Mouse (Mus musculus): ENCODE results near the gene Cnksr1. TPM values are rescaled to one million over a fixed set of nuclear protein-coding genes. Genes with fewer than 3 reads are reported as not detected.

Cnksr1 gene
- polyA plus RNA-seq, 1 experiment: 0.02 TPM

DNA sequence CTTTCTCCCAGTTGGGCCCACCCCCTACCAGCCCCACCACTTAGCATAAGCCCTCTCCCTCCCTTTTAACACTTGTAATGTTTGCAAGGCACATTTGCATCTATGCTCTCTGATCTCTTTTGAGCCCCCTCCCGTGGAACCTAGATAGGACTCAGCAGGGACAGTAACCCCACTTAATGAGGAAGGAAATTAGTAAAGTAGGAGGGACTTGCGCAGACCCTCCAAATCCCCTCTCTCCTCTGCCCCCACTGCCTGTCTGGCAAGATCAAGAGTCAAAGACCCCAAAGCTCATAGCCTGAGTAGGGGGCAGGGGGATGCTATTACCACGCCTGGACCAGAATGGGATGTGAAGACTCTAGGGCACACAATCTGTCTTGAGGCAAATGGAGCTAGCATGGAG lies 16.6 kb upstream of the Cnksr1 start:
- Histone ChIP-seq H3K79me2 (ENCODE audit: control insufficient read depth, insufficient read depth) (no peaks in the 10 kb centered on the region), H3K27me3 (ENCODE audit: control insufficient read depth, insufficient read depth, insufficient read length) (peaks cover 52% of the 10 kb centered on the region), H3K36me3 (ENCODE audit: control insufficient read depth, insufficient read depth) (no peaks in the 10 kb centered on the region), H3K79me3 (ENCODE audit: low read depth) (no peaks in the 10 kb centered on the region), H3ac (ENCODE audit: control insufficient read depth, insufficient read length, low read depth) (no peak overlapping the region), H3K4me3 (ENCODE audit: insufficient read depth, poor library complexity, severe bottlenecking) (no peak overlapping the region)
- no peak for TF ChIP-seq MYOD1 (IDR thresholded peaks at IDR 0.05; ENCODE audit: control insufficient read depth, insufficient read length, low read depth)
- TF ChIP-seq CEBPB (IDR thresholded peaks at IDR 0.05; ENCODE audit: low read depth): no peak
- TF ChIP-seq FOSL1 (IDR thresholded peaks at IDR 0.05; ENCODE audit: insufficient read depth, low read length, poor library complexity, severe bottlenecking): no peak
- TF ChIP-seq CTCF (IDR thresholded peaks at IDR 0.05; ENCODE audit: control insufficient read depth, insufficient read depth, insufficient read length): no peak
- TF ChIP-seq USF1 (IDR thresholded peaks at IDR 0.05; ENCODE audit: low read depth): no peak
- no peak for TF ChIP-seq MAX (IDR thresholded peaks at IDR 0.05)
- TF ChIP-seq MYOG (IDR thresholded peaks at IDR 0.05; ENCODE audit: control insufficient read depth, extremely low read depth, insufficient read length): no peak

DNA sequence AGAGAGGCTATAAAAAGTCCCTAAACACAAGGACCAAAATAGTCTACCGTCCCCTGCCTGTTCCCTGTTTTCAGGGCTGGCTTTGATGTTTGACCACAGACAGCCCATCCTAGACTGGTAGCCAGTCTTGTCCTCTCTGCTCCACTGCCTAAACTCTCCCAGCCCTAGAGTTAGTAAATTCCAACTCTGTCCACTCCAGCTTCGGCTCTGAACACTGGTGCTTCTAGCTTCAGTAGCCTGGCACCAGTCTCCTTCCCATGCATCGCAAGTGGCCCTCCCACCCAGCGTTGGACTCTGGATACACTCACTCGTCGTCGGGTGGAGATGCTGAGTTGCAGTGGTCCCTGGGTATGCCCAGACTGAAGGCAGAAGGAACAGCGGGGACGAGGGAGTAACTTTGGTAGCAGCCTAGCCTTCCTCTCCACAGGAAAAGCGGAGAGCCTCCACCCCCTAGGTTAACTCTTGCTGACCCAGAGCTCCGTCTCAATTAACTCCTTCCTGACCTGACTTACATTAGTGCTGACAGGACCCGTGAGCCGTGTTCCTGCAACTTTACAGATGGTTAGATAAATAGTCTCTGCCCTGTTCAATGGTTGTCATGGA lies 15.6 kb upstream of the Cnksr1 start, which contains the start of gene Grrp1:
Gene Grrp1 (minus strand): TSS at position 385 of the 603 bp plus-strand sequence.
- Histone ChIP-seq H3K27me3 (ENCODE audit: control insufficient read depth, insufficient read depth, insufficient read length) (peaks cover 56% of the 10 kb centered on the region), H3K79me2 (ENCODE audit: control insufficient read depth, insufficient read depth) (no peaks in the 10 kb centered on the region)

DNA sequence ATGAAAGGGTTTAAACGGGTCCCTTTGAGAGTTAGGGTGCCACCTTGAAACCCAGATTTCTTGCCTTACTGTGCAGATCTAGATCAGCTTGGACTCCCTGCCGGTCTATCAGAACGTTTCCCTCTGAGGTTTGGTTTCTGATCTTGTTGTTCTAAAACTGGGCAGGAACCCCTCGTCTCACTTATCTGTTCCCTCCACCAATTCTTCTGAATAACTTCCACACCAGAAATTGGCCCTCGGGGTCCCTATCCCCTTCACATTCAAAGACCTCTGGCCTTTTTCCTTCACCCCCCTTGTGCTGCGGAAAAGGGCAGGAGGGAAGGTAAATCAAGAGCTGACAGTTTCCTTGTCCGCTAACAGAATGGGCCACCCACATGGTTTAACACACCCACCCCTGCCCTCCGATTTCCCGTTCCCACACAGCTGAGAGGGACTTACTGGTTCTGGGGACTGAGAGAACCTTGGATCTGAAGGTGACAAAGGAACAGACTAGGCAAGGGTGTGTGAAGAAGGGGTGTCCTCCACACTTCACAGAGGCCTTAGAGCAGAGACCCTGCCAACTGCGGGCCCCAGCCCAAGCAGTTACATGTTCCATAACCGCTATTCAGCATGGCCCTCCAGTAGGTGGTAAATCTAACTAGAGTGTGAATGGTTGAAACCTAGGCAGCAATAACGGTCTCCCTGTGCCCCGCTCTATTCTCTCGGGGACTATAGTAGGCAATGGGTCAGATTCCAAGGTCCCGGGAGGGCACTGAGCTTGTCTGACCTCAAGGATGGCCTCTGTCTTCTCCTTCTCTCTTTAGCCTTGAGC lies 14.9 kb upstream of the Cnksr1 start:
- H3K79me3 ChIP-seq (ENCODE audit: low read depth): no peaks in the 10 kb centered on the region
- H3K27me3 ChIP-seq (ENCODE audit: control insufficient read depth, insufficient read depth, insufficient read length): peaks cover 63% of the 10 kb centered on the region
- no peaks in the 10 kb centered on the region for H3K36me3 ChIP-seq (ENCODE audit: control insufficient read depth, insufficient read depth)
- no peaks in the 10 kb centered on the region for H3K79me2 ChIP-seq (ENCODE audit: control insufficient read depth, insufficient read depth)
- H3K4me3 ChIP-seq (ENCODE audit: insufficient read depth, poor library complexity, severe bottlenecking): no peak overlapping the region
- TF ChIP-seq MYOD1 (IDR thresholded peaks at IDR 0.05; ENCODE audit: control insufficient read depth, insufficient read length, low read depth) (no peak), CTCF (IDR thresholded peaks at IDR 0.05; ENCODE audit: control insufficient read depth, insufficient read depth, insufficient read length) (no peak), MYOG (IDR thresholded peaks at IDR 0.05; ENCODE audit: control insufficient read depth, extremely low read depth, insufficient read length) (no peak), USF1 (IDR thresholded peaks at IDR 0.05; ENCODE audit: low read depth) (no peak), FOSL1 (IDR thresholded peaks at IDR 0.05; ENCODE audit: insufficient read depth, low read length, poor library complexity, severe bottlenecking) (no peak), CEBPB (IDR thresholded peaks at IDR 0.05; ENCODE audit: low read depth) (no peak)
- H3ac ChIP-seq (ENCODE audit: control insufficient read depth, insufficient read length, low read depth): no peak overlapping the region

More for the DNA sequence above, 15.6 kb upstream of the Cnksr1 start, which contains the start of gene Grrp1:
- no peaks in the 10 kb centered on the region for H3K36me3 ChIP-seq (ENCODE audit: control insufficient read depth, insufficient read depth)
- no peaks in the 10 kb centered on the region for H3K79me3 ChIP-seq (ENCODE audit: low read depth)
- no peak within 1 kb of the TSS for H3K4me3 ChIP-seq (ENCODE audit: insufficient read depth, poor library complexity, severe bottlenecking)
- no peak within 1 kb of the TSS for H3ac ChIP-seq (ENCODE audit: control insufficient read depth, insufficient read length, low read depth)
- TF ChIP-seq CEBPB (IDR thresholded peaks at IDR 0.05; ENCODE audit: low read depth): no peak
- TF ChIP-seq MYOG (IDR thresholded peaks at IDR 0.05; ENCODE audit: control insufficient read depth, extremely low read depth, insufficient read length): no peak
- TF ChIP-seq MYOD1 (IDR thresholded peaks at IDR 0.05; ENCODE audit: control insufficient read depth, insufficient read length, low read depth): no peak
- no peak for TF ChIP-seq CTCF (IDR thresholded peaks at IDR 0.05; ENCODE audit: control insufficient read depth, insufficient read depth, insufficient read length)
- TF ChIP-seq MAX (IDR thresholded peaks at IDR 0.05): no peak
- no peak for TF ChIP-seq FOSL1 (IDR thresholded peaks at IDR 0.05; ENCODE audit: insufficient read depth, low read length, poor library complexity, severe bottlenecking)
- no peak for TF ChIP-seq USF1 (IDR thresholded peaks at IDR 0.05; ENCODE audit: low read depth)

DNA sequence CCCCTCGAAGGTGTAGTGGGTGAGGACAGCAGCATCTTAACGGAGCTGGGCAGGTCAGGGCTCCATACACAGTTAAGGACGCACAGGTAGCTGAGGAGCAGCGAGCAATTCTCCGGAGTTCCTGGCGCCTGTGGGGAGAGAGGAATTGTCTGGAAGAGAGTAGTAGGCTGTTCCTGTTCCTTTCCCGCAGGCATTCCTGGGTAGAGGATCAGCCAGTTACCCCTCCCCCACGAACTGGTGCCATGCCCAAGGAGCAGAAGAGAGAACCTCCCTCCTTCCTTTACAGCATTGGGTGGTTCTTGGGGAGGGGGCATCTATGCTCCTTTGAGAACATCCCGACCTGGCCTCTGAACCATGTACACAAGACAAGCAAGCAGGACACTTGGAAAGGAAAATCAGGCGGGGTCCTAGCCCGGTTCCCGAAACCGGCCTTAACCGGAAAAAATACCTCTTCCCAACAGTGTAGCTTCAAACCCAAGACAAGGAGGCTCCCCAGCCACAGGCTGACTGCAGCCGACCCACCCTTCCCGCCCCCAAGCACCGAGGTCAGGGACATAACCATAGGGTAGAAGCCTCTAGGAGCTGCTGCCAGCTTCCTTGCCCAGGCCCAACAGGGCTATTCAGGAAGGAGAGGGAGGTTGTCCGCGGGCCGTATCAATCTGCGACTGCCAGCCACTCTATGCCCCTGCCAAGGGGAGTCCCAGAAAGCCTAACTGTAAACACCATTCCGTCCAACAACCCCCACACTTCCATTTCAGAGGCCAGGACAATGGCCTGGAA lies 14.1 kb upstream of the Cnksr1 start:
- no peak overlapping the region for H3K4me3 ChIP-seq (ENCODE audit: insufficient read depth, poor library complexity, severe bottlenecking)
- no peaks in the 10 kb centered on the region for H3K79me3 ChIP-seq (ENCODE audit: low read depth)
- no peaks in the 10 kb centered on the region for H3K36me3 ChIP-seq (ENCODE audit: control insufficient read depth, insufficient read depth)
- no peak overlapping the region for H3ac ChIP-seq (ENCODE audit: control insufficient read depth, insufficient read length, low read depth)
- TF ChIP-seq CTCF (IDR thresholded peaks at IDR 0.05; ENCODE audit: control insufficient read depth, insufficient read depth, insufficient read length) (no peak), FOSL1 (IDR thresholded peaks at IDR 0.05; ENCODE audit: insufficient read depth, low read length, poor library complexity, severe bottlenecking) (no peak), MYOG (IDR thresholded peaks at IDR 0.05; ENCODE audit: control insufficient read depth, extremely low read depth, insufficient read length) (no peak), CEBPB (IDR thresholded peaks at IDR 0.05; ENCODE audit: low read depth) (no peak), USF1 (IDR thresholded peaks at IDR 0.05; ENCODE audit: low read depth) (no peak), MAX (IDR thresholded peaks at IDR 0.05) (no peak), MYOD1 (IDR thresholded peaks at IDR 0.05; ENCODE audit: control insufficient read depth, insufficient read length, low read depth) (no peak)
- H3K79me2 ChIP-seq (ENCODE audit: control insufficient read depth, insufficient read depth): no peaks in the 10 kb centered on the region
- peaks cover 71% of the 10 kb centered on the region for H3K27me3 ChIP-seq (ENCODE audit: control insufficient read depth, insufficient read depth, insufficient read length)
